Mouse (Mus musculus) C2C12 (cell line): ENCODE results near the gene Atg10.

Experiments
- CEBPB ChIP-seq: IDR thresholded peaks from one replicate; pipeline ENCODE4 v1.6.1; 2011; ENCODE audit warnings: low read depth, mild to moderate bottlenecking, control low read depth, moderate library complexity
- CTCF ChIP-seq: IDR thresholded peaks from one replicate; pipeline ENCODE4 v1.5.1; 2011; ENCODE audit not compliant: control insufficient read depth, insufficient read depth, insufficient read length
- MAX ChIP-seq: IDR thresholded peaks from one replicate; pipeline ENCODE4 v1.6.1; 2011; ENCODE audit warnings: mild to moderate bottlenecking, control low read depth

DNA sequence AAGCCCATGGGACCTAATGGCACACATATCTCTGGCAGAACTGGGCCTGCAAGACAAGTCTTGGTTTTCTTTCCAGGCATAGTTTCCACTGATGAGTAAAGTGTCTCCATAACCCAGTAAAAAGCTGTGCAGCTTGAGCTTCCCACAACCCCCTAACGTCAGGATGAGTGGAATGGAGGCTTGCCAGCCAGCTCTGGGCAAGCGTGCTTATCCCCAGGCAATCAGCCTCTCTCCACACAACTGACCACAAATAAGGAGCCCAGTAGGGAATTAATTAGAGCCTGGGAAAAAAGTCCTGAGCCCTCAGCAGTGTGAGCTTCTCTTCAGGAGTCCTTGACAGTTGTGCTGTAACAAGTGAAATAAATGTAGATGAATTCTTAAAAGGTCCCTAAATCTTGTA, 327.7 kb downstream of the Atg10 start:
- TF ChIP-seq CTCF (no peak), CEBPB (no peak), MAX (no peak)
